Mouse (Mus musculus): ENCODE data around the gene Gm48551. TPM values are rescaled to one million over a fixed set of nuclear protein-coding genes. Genes with fewer than 3 reads are reported as not detected.
A peak's percentile ranks its signal among the peaks of the same experiment; 100 is the strongest.

The Gm48551 gene
- polyA plus RNA-seq, 1 experiment from 2014 or later, result 0.86 TPM

- Histone ChIP-seq H3K36me3 (no peaks in the 10 kb centered on the region), H3K4me2 (peak overlapping the region; percentile 97), H3K4me3 (replicated peaks) (peak overlapping the region; percentile 76), H3K9ac (peak overlapping the region; percentile 76), H3K27ac (peak overlapping the region; percentile 82), H3K4me1 (replicated peaks) (peaks cover 73% of the 10 kb centered on the region), H3K27me3 (peaks cover 76% of the 10 kb centered on the region), H3K9me3 (replicated peaks) (no peaks in the 10 kb centered on the region)
- under 1% methylated on average over 64 of the region's 89 CpGs for WGBS (ENCODE audit: insufficient replicate concordance)
- no peak for DNase-seq
- peak; percentile 3; the same call in 1 of the 2 replicates for ATAC-seq (ENCODE audit: low read depth)
Observed at GRCm38 (mm10) chr10:81430141-81430830, 46.0 kb downstream of the Gm48551 start.

- H3K27me3 ChIP-seq, result peaks cover 70% of the 10 kb centered on the region
- peaks cover 66% of the 10 kb centered on the region for H3K4me1 ChIP-seq (replicated peaks)
- no peaks in the 10 kb centered on the region for H3K9me3 ChIP-seq (replicated peaks)
- DNase-seq, result no peak
- no peaks in the 10 kb centered on the region for H3K36me3 ChIP-seq
- H3K4me2 ChIP-seq, result peak overlapping the region; percentile 97
- 2% methylated on average over 59 of the region's 70 CpGs for WGBS (ENCODE audit: insufficient replicate concordance)
- peak overlapping the region; percentile 76 for H3K4me3 ChIP-seq (replicated peaks)
- no peak for ATAC-seq (ENCODE audit: low read depth)
- peak overlapping the region; percentile 82; the same call in 1 of the 2 replicates for H3K27ac ChIP-seq
- H3K9ac ChIP-seq, result peak overlapping the region; percentile 76
Observed at GRCm38 (mm10) chr10:81430831-81431525, 46.7 kb downstream of the Gm48551 start.

GRCm38 (mm10) chr10:81431526-81432168, 47.4 kb downstream of the Gm48551 start:
- Histone ChIP-seq H3K27me3 (peaks cover 63% of the 10 kb centered on the region), H3K27ac (no peak overlapping the region), H3K4me2 (peak overlapping the region; percentile 97), H3K36me3 (no peaks in the 10 kb centered on the region), H3K4me1 (replicated peaks) (peaks cover 61% of the 10 kb centered on the region), H3K9me3 (replicated peaks) (no peaks in the 10 kb centered on the region), H3K4me3 (replicated peaks) (peak overlapping the region; percentile 76), H3K9ac (no peak overlapping the region)
- ATAC-seq (ENCODE audit: low read depth) (no peak), DNase-seq (no peak)
- 14% methylated on average over 15 of the region's 15 CpGs for WGBS (ENCODE audit: insufficient replicate concordance)

- H3K4me3 ChIP-seq (replicated peaks), result no peak overlapping the region
- H3K9ac ChIP-seq, result no peak overlapping the region
- H3K9me3 ChIP-seq (replicated peaks), result no peaks in the 10 kb centered on the region
- no peaks in the 10 kb centered on the region for H3K36me3 ChIP-seq
- DNase-seq, result no peak
- H3K4me2 ChIP-seq, result peak overlapping the region; percentile 44
- no peak for ATAC-seq (ENCODE audit: low read depth)
- H3K4me1 ChIP-seq (replicated peaks), result peaks cover 55% of the 10 kb centered on the region
- 58% methylated on average over 21 of the region's 21 CpGs for WGBS (ENCODE audit: insufficient replicate concordance)
- no peak overlapping the region for H3K27ac ChIP-seq
- peaks cover 56% of the 10 kb centered on the region for H3K27me3 ChIP-seq
Observed at GRCm38 (mm10) chr10:81432169-81432867, 48.1 kb downstream of the Gm48551 start.

- Histone ChIP-seq H3K36me3 (no peaks in the 10 kb centered on the region), H3K9ac (no peak overlapping the region), H3K4me2 (peak overlapping the region; percentile 50), H3K9me3 (replicated peaks) (no peaks in the 10 kb centered on the region), H3K4me1 (replicated peaks) (peaks cover 53% of the 10 kb centered on the region), H3K4me3 (replicated peaks) (0 out of 2 replicates have a peak overlapping the region, but pooled peaks have one; percentile 17), H3K27ac (no peak overlapping the region), H3K27me3 (peaks cover 51% of the 10 kb centered on the region)
- WGBS (ENCODE audit: insufficient replicate concordance), result 3% methylated on average over 17 of the region's 17 CpGs
- ATAC-seq (ENCODE audit: low read depth), result peak; percentile 70
- peak; percentile 76 for DNase-seq
Observed at GRCm38 (mm10) chr10:81432868-81433262, 48.6 kb downstream of the Gm48551 start.

GRCm38 (mm10) chr10:81433541-81434289, 49.4 kb downstream of the Gm48551 start:
- no peak for ATAC-seq (ENCODE audit: low read depth)
- no peak overlapping the region; the same call in 1 of the 2 replicates for H3K27ac ChIP-seq
- peaks cover 42% of the 10 kb centered on the region for H3K27me3 ChIP-seq
- 73% methylated on average over 26 of the region's 26 CpGs for WGBS (ENCODE audit: insufficient replicate concordance)
- no peaks in the 10 kb centered on the region for H3K36me3 ChIP-seq
- no peaks in the 10 kb centered on the region for H3K9me3 ChIP-seq (replicated peaks)
- H3K4me3 ChIP-seq (replicated peaks), result no peak overlapping the region
- no peak overlapping the region for H3K9ac ChIP-seq
- DNase-seq, result no peak
- peaks cover 53% of the 10 kb centered on the region for H3K4me1 ChIP-seq (replicated peaks)
- H3K4me2 ChIP-seq, result peak overlapping the region; percentile 50

GRCm38 (mm10) chr10:81434361-81435263, 50.3 kb downstream of the Gm48551 start:
- ATAC-seq (ENCODE audit: low read depth) (no peak), DNase-seq (no peak)
- Histone ChIP-seq H3K4me1 (replicated peaks) (peaks cover 46% of the 10 kb centered on the region), H3K9me3 (replicated peaks) (no peaks in the 10 kb centered on the region), H3K27me3 (peaks cover 33% of the 10 kb centered on the region), H3K4me2 (no peak overlapping the region), H3K27ac (no peak overlapping the region), H3K4me3 (replicated peaks) (no peak overlapping the region), H3K36me3 (no peaks in the 10 kb centered on the region), H3K9ac (no peak overlapping the region)
- 38% methylated on average over 15 of the region's 15 CpGs for WGBS (ENCODE audit: insufficient replicate concordance)

- H3K27me3 ChIP-seq, result peaks cover 29% of the 10 kb centered on the region
- no peak overlapping the region for H3K4me3 ChIP-seq (replicated peaks)
- 64% methylated on average over 3 of the region's 3 CpGs for WGBS (ENCODE audit: insufficient replicate concordance)
- peaks cover 41% of the 10 kb centered on the region for H3K4me1 ChIP-seq (replicated peaks)
- H3K9me3 ChIP-seq (replicated peaks), result no peaks in the 10 kb centered on the region
- no peak overlapping the region for H3K4me2 ChIP-seq
- ATAC-seq (ENCODE audit: low read depth) (no peak), DNase-seq (no peak)
- H3K36me3 ChIP-seq, result no peaks in the 10 kb centered on the region
- no peak overlapping the region for H3K27ac ChIP-seq
- H3K9ac ChIP-seq, result no peak overlapping the region
Observed at GRCm38 (mm10) chr10:81435436-81435835, 51.2 kb downstream of the Gm48551 start.

- ATAC-seq (ENCODE audit: low read depth), result no peak
- no peak overlapping the region for H3K9ac ChIP-seq
Observed at GRCm38 (mm10) chr10:81441019-81441418, 56.8 kb downstream of the Gm48551 start.

More at GRCm38 (mm10) chr10:81441019-81441418, 56.8 kb downstream of the Gm48551 start:
- Histone ChIP-seq H3K27ac (no peak overlapping the region), H3K4me1 (replicated peaks) (no peaks in the 10 kb centered on the region), H3K27me3 (peaks cover 12% of the 10 kb centered on the region; the same call in 1 of the 2 replicates), H3K4me2 (no peak overlapping the region), H3K4me3 (replicated peaks) (no peak overlapping the region), H3K36me3 (no peaks in the 10 kb centered on the region), H3K9me3 (replicated peaks) (no peaks in the 10 kb centered on the region)
- DNase-seq, result no peak
